Mouse (Mus musculus) testis, postnatal 10 days (tissue): ENCODE results near the gene Mcam.
A peak's percentile ranks its signal among the peaks of the same experiment; 100 is the strongest.

Experiments used
- DNase-seq: peaks from one replicate; pipeline ENCODE4 v3.0.0; 2021; ENCODE audit warnings: low spot score

Gene Mcam

DNA sequence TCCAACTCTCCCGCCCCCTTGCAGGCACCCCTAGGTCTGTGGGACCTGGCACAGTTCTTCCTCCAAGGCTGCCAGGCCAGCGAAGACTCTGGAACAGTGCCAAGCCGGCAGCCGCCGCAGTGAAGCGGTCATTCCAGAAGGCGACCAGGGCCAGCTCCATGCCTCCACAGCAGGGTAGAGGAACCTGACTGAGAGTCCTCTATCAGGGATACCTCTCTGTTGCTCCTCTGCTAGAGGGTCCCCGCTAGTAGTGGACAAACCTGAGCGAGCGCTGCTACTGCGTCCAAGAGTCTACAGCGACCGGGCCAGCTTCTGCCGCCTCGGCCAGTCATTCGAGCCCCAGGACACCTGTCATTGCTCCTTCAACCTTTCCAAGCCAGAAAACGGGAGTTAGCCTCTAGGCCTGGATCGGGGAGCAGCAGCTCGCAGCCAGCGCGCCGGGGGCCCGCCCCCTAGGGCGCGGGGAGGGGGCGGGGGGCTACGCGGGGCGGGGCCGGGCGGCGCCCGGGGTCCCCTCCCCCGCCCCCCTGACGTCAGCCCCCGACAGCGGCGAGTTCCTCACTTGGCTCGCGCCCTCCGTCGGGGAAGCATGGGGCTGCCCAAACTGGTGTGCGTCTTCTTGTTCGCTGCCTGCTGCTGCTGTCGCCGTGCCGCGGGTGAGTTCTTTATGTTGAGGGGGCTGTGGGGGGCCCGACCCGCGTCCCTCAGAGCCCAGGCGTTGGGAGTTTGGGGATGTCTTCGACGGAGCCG lies at the start of gene Mcam:
TSS of gene Mcam (plus strand) at position 369 of the 750 bp plus-strand sequence.
- DNase-seq: peak; percentile 81

DNA sequence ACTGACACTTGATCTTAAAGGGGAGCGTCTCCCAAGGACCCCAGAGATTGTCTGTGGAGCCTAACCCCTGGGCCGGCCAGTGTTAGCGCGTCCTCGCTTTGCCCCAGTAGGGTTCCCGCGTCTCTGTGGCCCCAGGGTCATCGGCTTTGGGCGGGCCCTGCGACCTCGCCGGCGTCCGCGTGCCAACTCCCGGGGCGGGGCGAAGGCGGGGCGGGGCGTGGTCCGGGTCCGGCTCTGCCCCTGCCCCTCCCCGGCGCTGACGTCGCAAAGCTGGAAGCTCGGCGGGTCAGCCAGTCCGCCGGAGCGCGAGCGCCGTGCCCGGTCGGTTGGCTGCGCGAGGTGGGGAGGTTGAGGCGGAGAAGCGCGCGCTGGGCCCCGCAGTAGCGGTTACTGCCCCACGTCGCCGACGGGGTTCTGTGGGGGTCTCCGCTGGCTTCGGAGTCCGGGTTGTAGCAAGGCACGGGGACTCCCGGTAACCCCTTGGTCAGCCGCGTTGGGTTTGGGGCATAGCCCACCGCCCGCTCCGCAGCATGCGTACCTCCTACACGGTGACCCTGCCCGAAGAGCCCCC lies 49.5 kb upstream of the Mcam start:
- peak; percentile 98 for DNase-seq

DNA sequence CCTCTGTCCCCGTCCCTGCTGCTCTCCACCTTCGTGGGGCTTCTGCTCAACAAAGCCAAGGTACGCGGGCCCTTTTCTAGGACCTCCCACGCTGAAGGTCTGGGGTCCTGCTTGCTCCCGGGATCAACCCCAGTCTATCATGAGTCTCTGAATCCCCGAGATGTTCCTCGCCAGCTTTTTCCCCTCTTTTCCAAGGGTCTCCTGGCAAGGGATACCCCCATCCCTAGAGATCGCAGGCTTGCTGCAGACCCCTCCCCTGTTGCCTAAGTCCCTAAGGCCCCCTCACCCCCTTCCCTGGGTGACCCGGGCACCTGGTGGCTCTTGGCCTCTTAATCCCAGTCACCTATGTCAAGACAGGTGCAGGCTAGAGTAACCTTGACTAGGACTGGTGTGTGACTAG lies 49.0 kb upstream of the Mcam start:
- peak; percentile 39 for DNase-seq

DNA sequence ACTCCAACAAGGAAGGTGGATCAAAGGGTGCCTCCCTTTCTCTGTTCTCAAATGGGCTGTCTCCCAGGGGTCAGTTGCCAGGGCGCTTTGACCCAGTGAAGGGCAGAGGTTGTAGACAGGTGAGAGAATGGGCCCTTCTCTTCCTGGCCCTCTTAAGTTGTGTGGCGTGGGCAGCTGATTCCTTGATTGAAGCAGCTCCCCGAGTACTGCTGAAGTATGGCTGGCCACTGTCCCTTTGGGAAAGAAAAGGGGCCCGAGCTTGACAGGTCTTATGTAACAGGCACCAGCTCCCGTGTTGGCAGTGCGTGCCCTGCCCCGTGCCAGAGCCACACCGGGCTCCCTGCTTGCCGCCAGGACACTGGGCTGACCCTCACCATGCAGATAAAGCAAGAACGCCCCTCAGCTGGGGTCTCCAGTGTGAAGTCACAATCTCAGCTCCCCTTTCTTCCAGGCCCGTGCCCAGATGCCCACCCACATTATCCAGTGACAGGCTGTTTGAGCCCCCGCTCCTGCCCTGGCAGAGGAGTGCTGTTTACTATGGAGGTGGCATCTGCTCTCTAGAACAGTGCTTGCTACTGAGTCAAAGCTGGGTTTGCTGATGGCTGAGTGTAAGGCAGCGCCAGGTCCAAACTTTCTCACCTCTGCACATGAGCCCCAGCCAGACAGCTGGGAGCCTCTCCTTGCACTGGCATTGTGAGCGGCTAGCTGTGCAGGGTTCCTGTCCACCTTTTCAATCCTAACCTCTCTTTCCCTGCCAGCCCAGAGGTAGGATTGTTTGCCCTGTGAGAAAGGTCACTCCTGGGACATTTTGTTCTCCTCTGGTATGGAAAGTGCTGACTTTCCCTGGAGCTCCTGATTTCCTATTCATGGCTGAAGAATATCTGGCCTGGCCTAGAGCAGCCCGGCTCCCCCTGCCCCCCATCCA lies 48.3 kb upstream of the Mcam start:
- peak; percentile 39 for DNase-seq

DNA sequence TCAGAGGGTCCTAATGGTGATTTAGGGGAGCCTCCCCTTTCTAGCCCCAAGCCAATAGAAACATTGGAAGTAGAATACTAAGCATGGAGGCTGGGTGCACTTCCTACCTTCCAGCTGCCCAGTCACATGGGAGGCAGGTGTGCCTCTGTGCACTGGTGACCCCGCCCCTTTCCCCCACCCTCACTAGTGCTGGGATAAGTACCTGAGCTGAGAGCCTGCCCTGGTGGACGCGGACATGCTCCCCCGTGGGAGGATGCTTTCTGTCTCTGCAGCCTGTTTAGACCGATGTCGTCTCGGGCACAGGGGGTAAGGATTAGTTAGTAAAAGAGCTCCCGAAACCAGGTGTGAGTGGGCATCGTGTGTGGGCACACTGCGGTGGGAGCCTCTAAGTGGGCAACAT lies 47.3 kb upstream of the Mcam start:
- DNase-seq: no peak

DNA sequence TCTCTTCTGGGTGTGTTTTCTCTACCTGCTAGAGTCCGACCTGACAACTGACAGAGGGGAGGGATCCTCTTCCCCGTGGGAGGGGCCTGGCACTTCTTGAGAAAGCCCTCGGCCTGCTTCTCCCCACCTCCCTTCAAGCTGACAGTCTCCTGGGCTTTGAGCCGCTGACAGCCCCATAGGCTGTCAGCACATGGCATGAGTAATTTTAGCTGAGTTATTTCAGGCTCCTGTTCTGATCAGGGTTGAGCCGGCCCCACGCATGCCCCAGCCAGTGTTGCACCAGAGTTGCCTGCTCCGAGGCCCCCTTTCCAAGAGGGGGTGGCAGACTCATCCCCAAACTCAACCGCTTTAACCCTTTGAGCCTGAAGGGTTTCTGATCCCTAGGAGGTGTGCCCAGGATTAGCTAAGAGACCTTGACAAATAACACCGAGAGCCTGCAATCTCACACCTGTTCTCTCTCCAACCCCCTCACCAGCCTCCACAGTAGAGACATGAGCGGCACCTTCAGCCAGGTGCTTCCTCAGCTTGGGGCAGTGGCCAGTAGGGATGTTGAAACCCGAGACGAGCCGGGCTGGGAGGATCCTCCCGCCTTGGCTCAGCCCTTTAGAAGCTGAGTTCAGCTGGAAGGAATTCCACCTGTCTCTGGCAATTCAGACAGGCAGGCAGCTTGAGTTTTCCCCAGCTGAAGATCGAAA lies 46.4 kb upstream of the Mcam start:
- no peak for DNase-seq

DNA sequence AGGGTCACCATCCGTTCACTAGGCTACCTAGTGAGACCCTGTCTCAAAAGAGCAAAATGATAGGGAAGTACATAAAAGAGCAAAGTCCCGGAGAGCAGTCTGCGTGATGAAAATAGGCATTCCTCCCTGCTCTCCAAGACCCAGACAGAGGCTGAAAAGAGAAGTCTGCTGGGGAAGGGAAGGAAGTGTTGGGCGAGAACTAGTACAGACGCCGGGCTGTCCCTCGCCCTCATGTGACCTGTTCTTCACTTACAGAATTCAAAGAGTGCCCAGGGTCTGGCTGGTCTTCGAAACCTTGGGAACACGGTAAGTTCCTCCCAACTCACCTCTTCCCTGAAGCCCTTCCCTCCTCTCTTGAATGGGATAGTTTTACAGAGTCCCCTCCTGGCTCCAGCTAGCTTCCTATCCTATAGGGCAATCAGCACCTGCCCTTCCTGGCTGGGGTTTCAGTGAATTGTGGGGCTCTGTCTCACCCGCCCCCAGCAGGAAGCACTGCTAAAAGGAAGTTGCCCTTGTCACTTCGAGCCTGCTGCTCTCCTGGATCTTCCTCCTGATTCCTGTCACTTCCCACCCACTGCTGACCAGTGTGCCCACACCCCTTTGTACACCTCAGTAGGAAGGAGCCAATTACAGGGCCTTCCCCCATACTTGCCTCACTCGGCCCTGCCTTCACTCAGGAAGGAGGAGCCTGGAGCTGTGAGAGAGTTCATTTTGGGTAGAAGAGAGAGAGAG lies 45.2 kb upstream of the Mcam start:
- no peak for DNase-seq

DNA sequence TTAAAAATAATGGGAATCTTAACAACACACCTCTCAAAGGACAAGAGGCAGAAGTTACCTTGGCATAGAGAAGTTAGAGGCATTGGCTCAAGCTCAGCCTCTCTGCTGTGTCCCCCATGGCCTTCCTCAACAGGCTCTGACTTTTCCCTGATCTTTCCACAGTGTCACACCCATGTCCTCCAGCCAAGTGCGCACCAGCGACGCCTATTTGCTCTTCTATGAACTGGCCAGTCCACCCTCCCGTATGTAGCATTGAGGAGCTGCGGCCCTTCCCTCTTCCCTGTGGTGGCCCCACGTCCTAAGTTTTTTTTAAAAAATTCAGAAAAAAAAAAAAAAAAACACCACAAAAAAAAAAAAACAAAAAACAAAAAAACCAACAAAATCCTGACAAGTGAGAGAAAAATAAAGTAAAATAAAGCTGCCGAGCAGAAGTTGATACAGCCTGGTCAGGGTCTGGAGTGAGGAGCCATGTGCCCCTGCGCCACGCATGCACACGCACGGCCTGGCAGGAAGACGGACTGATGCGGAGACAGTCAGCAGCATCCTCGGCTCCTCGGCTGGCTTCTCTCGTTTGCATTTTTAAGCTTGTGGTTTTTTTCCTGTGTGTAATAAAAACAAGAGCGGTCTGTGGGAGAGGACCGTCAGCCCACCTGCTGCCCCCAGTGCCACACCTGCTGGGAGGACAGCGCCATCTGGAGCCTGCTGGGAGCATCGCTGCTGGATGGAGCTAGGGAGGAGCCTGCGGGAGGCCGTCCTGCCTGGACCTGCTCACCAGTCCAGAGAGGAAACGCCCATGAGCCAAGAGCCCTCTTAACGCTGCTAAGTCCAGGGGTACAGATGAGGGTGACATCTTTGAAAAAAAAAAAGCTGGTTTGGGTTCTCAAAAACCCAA lies 40.4 kb upstream of the Mcam start:
- peak; percentile 87 for DNase-seq

DNA sequence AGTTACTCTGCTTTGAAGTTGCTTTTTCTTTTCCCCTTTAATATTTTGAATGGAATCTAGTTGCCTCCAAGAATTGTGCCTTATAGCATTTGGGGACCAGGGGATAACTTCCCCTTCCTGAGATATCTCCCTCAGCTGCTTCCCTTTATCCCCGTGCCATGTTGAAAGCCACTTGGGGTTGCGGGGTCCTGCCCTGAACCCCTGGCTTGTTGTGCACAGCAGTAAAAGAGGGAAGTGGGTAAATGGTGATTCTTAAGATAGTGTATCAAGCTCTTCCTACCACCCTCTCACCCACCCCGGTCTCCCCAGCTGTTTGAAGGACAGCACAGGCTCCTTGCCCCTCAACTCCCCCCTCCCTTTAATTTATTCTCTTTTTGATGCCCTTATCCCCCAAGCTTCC lies 39.5 kb upstream of the Mcam start:
- no peak for DNase-seq

DNA sequence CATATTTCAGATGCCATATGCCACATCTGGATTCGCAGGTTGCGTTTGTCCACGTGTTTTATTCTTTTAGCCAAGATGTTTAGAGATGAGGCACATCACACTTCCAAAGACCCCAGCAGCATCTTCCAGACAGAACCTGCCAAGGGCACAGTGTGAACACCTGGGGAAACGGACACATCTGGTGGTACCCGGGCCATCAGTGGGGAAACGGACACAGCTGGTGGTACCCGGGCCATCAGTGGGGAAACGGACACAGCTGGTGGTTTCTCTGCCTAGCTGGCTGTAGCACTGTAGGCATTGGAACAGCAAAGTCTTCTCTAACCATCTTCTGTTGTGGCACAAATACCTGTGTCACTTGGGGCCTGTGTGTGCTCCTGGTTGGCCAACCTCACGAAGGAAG lies 38.5 kb upstream of the Mcam start:
- no peak for DNase-seq

DNA sequence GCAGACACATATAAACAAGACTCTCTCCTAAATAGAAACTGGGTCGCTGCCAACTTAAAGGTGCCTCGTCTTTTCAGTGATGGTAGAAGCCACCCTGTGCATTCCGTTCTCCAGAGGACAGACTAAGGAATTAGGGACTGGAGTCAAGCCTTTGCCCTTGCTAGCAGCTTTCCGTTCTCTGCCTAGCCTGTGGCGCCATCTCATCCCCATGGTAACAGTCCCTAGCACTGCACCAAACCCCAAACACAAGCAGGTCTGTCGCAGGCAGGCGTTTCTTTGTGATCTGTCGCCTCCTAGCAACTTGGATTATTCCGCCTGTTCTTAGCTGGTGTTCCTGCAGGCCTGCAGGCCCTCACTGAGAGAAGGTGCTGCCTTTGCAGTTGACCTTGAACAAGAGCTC lies 37.7 kb upstream of the Mcam start:
- DNase-seq: no peak

DNA sequence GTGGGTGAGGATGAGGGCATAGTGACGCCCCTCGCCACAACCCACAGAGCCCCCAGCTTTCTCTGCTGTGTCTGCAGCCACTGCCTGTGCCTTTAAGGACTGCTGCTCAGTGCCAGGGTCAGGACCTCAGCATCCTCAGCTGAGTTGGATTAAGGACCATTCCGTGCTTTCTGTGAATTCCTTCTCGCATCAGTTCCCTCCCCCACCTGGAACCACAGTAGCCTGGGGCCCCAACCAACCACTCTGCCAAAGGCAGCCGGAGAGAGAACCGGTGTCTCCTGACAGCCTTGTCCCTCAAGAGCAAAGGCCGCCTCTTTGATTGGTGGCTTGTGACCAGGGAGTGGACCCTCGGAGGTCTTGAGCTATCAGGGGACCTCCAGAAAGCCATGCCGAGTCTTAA lies 32.8 kb upstream of the Mcam start, which contains the start of gene Mfrp:
TSS of gene Mfrp (plus strand) at position 240 of the 400 bp plus-strand sequence.
- no peak for DNase-seq

DNA sequence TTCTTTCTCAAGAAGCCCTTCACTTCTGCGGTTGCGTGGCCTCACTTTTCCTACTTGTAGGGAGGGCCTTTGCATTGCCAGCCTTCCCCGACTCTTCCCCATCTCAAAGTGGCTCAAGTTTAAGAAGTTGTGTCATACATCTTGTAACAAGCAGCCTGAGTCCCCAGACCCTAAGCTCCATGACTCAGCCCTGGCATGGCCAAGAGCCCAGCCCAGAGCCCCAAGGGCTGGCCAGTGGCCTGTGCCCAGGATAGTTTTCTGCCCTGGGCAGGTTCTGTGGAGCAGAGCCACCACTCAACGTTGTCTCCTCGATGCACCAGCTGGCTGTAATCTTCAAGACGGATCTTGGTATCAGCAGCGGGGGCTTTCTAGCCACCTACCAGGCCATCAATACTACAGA lies 29.4 kb upstream of the Mcam start:
- no peak for DNase-seq

DNA sequence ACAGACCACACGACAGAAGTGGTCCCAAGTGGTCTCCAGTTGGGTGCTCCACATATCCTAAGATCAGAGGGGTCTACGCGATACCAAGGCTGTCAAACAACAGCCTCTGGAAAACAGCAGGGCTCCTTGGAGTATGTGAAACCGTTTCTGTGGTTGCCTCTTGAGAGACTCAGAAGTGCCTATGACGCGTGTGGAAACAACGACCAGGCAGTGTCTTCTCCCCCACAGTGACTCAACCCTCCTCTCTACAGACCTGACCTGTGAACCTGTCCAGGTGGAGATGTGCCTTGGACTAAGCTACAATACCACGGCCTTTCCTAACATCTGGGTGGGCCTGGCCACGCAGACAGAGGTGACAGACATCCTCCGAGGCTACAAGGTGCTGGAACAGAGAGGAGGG lies 28.5 kb upstream of the Mcam start:
- no peak for DNase-seq

DNA sequence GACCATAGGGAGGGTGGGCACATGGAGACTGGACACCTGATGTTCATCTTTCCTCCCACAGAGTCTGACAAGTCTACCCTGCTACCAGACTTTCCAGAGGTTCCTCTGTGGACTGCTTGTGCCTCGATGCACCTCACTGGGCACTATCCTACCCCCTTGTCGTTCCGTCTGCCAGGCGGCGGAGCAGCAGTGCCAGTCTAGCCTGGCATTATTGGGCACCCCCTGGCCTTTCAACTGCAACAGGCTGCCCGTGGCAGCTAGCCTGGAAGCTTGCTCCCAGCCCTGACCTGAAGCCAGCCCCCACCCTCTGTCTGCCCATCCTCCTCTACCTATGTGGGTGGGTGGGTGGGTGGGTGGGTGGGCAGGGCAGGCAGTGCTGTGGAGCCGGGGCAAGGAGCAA lies 28.1 kb upstream of the Mcam start:
- no peak for DNase-seq

DNA sequence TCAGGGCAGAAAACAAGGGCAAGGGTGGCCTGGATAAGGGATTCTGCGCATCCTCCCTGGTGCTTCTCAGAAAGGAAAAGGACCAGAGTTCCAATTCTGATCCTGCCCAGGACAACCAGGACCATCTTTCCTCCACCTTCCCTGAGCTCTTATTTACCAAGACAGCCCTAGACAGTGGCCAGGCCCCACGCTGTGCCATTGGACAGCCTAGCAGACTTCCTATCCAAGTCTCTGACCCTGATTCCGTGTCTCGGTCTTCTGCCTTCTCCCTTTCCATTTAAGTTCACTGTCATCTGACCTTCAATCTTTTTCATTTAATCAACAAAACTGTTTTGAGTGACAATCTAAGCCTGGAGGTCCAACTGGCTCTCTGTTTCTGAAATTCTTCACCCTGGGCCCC lies 27.7 kb upstream of the Mcam start:
- DNase-seq: no peak

DNA sequence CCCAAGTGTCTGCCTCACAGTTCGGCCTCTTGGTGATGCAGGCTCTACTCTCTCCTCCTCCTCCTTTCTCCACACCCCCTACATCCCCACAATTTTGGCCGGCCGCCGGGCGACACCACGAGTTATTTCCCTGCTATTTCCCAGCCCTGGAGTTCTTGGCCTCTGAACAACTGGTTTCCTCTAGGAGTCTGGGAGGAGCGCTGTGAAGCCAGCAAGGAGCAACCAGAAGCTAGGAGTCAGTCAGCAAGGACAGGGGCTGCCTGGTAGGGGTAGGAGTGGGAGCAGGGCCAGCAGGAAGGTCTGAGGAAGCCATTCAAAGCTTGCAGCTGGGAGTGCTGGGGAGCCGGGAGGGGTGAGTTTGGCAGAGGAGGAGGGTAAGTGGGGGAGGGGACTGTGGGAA lies 27.2 kb upstream of the Mcam start, which contains the start of gene C1qtnf5:
TSS of gene C1qtnf5 (plus strand) at position 136 of the 400 bp plus-strand sequence.
- peak; percentile 91 for DNase-seq

DNA sequence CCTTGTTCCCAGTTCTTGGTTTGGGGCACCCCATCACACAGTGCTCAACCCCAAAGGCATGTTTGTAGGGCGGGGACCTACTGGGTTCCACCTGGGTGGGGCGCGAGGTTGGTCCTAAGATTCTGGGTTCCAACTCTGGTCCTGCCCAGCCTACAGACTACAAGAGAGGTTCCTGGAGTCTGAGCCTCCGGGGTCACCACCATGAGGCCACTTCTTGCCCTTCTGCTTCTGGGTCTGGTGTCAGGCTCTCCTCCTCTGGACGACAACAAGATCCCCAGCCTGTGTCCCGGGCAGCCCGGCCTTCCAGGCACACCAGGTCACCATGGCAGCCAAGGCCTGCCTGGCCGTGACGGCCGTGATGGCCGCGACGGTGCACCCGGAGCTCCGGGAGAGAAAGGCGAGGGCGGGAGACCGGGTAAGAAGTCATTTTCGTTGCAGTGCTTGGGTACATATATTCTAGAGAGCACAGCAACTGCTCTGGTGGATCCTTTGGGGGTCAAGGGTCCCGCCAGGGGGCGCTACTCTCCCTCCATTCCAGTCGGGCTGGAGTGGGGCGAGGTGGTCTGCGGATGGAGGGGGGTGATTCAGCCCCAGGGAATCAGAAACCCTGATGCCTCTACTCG lies 26.6 kb upstream of the Mcam start:
- peak; percentile 84 for DNase-seq

DNA sequence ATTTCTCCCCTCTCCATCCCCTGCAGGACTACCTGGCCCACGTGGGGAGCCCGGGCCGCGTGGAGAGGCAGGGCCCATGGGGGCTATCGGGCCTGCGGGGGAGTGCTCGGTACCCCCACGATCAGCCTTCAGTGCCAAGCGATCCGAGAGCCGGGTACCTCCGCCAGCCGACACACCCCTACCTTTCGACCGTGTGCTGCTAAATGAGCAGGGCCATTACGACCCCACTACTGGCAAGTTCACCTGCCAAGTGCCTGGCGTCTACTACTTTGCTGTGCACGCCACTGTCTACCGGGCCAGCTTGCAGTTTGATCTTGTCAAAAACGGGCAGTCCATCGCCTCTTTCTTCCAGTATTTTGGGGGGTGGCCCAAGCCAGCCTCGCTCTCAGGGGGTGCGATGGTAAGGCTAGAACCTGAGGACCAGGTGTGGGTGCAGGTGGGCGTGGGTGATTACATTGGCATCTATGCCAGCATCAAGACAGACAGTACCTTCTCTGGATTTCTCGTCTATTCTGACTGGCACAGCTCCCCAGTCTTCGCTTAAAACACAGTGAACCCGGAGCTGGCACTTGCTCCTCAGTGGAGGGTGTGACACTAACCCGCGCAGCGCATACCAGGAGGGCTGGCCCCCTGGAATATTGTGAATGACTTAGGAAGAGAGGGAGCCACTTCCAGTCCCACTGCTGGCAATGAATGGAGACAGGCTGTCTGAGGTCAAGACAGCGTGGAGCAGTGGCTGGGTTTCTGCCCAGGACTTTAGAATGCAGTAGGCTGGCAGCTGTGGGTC lies 25.8 kb upstream of the Mcam start:
- DNase-seq: no peak
